Mouse (Mus musculus) CH12F3 (cell line): Measurements from ENCODE around the gene Qrfpr.

Experiments used
- in situ Hi-C: fragments of 300-500 bp; cut with MboI; formaldehyde crosslinking; loops from 2 replicates; pipeline ENCODE4 v1.14.3; 2020; ENCODE audit warnings: low sequenced_read_pairs

Gene Qrfpr

DNA sequence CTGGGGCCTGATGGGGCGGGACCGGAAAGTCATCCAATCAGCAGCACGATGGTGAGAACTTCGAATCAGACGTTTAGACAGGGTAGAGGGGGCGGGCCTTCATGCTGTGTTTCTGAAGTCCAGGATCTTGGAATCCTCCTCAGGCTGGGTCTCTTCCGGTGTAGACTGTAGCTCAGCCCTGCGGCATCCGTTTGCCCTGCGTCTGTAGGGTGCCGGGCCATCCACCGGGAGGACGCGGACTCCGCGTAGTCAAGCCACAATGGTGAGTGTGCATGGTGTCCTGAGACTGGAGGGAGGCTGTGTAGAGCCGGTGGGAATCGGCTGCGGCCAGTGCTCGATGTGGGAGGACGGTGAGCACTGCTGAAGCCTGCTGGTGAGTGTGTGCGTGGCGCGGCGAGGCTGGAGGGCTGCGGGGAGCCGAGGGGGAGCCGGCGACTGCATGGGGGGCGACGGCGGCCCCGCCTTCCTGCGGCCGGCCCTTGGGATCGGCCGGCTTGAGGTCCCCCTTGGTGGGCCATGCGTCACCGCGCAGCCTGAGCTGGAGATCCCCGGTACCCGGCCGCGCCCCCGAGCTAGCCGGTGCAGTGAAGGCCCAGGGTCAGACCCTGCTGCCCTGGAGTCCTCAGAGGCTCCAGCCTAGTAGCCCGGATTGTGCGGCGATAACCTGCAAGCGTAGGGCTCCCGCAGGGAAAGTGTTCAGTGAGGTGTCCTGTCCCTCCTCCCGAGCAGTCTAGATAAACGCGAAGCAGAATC is 71.0 kb downstream of the Qrfpr start, which contains the start of gene D3Ertd254e:
Gene D3Ertd254e (plus strand): TSS at position 84 of the 753 bp plus-strand sequence.
- in situ Hi-C loops, result no loop called here

GRCm38 (mm10) chr3:36150537-36150933 is 71.6 kb downstream of the Qrfpr start:
- in situ Hi-C loops, result no loop called here

- in situ Hi-C loops, result loop anchor here (10.0 kb wide), 2 partner anchors 154 to 444 kb away; no protein-coding TSS in a partner anchor
Measured at GRCm38 (mm10) chr3:36138996-36139395, 83.1 kb downstream of the Qrfpr start.

DNA sequence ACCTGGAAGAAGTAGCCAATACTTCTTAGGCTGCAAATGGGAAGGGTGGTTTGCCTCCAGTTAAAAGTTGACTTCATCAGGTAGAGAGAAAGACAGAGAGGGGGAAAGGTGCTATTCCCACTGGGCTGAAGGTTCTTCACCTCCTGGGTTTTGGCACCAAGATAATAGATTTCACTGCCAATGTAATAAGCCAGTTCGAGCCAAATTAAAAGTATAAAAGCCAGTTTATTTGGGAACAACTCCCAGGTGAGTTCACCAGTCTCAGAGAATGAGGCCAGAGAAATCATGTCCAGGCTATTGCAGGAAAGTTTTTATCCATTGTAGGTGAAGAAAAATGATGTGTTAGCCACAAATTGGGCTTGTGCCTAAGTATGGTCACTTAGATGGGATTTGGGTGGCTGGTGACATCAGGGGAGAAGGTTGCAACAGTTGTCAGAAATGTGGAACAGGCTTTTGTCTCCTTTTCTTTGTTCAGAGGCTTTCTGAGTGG is 83.9 kb downstream of the Qrfpr start:
- in situ Hi-C loops, result loop anchor here (10.0 kb wide), 2 partner anchors 153 to 443 kb away; no protein-coding TSS in a partner anchor

- in situ Hi-C loops, result loop anchor here (10.0 kb wide), 2 partner anchors 153 to 443 kb away; no protein-coding TSS in a partner anchor
Measured at GRCm38 (mm10) chr3:36137560-36137959, 84.6 kb downstream of the Qrfpr start.

- in situ Hi-C loops, result loop anchor here (10.0 kb wide), 2 partner anchors 151 to 441 kb away; no protein-coding TSS in a partner anchor
Measured at GRCm38 (mm10) chr3:36136152-36136551, 86.0 kb downstream of the Qrfpr start.
